Mouse (Mus musculus) duodenum, adult 2 months (tissue): ENCODE data around the gene Gm28897. TPM values are rescaled to one million over a fixed set of nuclear protein-coding genes. Genes with fewer than 3 reads are reported as not detected.

Experiments used
- polyA plus RNA-seq: library from polyadenylated mRNA; depleted of rRNA; stranded (reverse); fragments of >200 nt; gene quantifications from 2 replicates; pipeline ENCODE4 v1.2.3, GENCODE M21; 2012; ENCODE audit warnings: low replicate concordance; rRNA removed

Gm28897 gene
- polyA plus RNA-seq: not detected in 2 replicates

GRCm38 (mm10) chrY:80926695-80927094, at the start of gene Gm28897:
Gm28897 (plus strand) TSS chrY:80926995.

